Mouse (Mus musculus): Measurements from ENCODE around the gene Ugt1a6a.

The Ugt1a6a gene

DNA sequence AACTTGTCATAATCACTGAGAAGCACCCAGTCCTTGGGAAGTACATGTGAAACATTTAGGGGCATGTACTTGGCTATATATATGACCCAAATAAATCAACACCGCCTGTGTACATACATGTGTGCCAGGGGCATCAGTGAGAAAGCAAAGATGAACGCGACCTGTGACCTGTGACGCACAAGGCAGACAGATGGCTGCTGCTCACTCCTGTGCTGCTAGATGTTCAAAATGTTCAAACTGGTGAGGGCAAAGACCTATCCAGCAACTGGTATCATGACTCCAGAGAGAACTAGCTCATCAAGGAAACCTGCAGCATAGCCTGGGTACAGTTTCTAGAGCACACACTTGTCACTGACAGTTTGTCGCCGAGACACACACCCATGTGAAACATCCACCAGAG, 132.9 kb downstream of the Ugt1a6a start:
- no peak for DNase-seq (ENCODE audit: low spot score in 2 of 2)

DNA sequence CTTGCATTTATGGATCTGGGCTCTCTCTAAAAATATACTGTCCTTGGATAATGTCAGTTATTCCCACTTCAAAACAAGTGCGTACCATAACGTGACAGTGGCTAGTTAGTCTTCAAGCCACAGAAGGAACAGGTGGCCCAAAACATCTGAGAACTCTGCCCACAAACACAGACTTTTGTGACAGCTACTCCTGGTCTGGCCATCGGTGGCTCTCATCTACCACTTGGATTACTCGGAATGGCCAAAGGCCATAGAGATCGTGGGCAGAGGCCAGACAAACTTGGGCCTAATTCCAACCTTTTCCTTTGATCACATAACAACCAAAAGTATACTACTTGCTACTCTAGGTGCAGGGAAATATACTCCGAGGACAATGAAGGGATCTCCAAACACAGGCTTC, 133.5 kb downstream of the Ugt1a6a start:
- no peak for DNase-seq (ENCODE audit: low spot score in 2 of 2)
